Mouse (Mus musculus): ENCODE results near the gene Kcnt2. TPM values are rescaled to one million over a fixed set of nuclear protein-coding genes. Genes with fewer than 3 reads are reported as not detected.

The Kcnt2 gene
- total RNA-seq, 2 experiments from 2014 or later: 1.2 TPM

GRCm38 (mm10) chr1:140513451-140513850 lies 267.5 kb downstream of the Kcnt2 start:
- DNase-seq: no peak

- DNase-seq: peak; percentile 37
Observed at GRCm38 (mm10) chr1:140531285-140531908, 285.4 kb downstream of the Kcnt2 start.

- DNase-seq: no peak
Observed at GRCm38 (mm10) chr1:140534849-140535248, 288.9 kb downstream of the Kcnt2 start.

GRCm38 (mm10) chr1:140542066-140542465 lies 296.1 kb downstream of the Kcnt2 start:
- peak; percentile 25 for DNase-seq

GRCm38 (mm10) chr1:140548711-140549110 lies 302.8 kb downstream of the Kcnt2 start:
- no peak for DNase-seq

GRCm38 (mm10) chr1:140560801-140561200 lies 314.8 kb downstream of the Kcnt2 start:
- no peak for DNase-seq

- no peak for DNase-seq
Observed at GRCm38 (mm10) chr1:140572141-140572540, 326.2 kb downstream of the Kcnt2 start.

GRCm38 (mm10) chr1:140578607-140579006 lies 332.6 kb downstream of the Kcnt2 start:
- DNase-seq: no peak

- no peak for DNase-seq
Observed at GRCm38 (mm10) chr1:140588302-140588701, 342.3 kb downstream of the Kcnt2 start.

GRCm38 (mm10) chr1:140608765-140609297 lies 362.9 kb downstream of the Kcnt2 start:
- no peak for DNase-seq

- no peak for DNase-seq
Observed at GRCm38 (mm10) chr1:140613101-140613500, 367.1 kb downstream of the Kcnt2 start.

- DNase-seq: no peak
Observed at GRCm38 (mm10) chr1:140614840-140615239, 368.9 kb downstream of the Kcnt2 start.

- no peak for DNase-seq
Observed at GRCm38 (mm10) chr1:140618164-140618563, 372.2 kb downstream of the Kcnt2 start.

- no peak for DNase-seq
Observed at GRCm38 (mm10) chr1:140624918-140625317, 379.0 kb downstream of the Kcnt2 start.

- no peak for DNase-seq
Observed at GRCm38 (mm10) chr1:140659607-140660340, 413.8 kb downstream of the Kcnt2 start.

- DNase-seq: no peak
Observed at GRCm38 (mm10) chr1:140660751-140661403, 414.9 kb downstream of the Kcnt2 start.

GRCm38 (mm10) chr1:140661404-140661787 lies 415.4 kb downstream of the Kcnt2 start:
- no peak for DNase-seq

Other genes with a start within 250 kb of the Kcnt2 start
- 100 to 1,000 TPM in 1 of 2 experiments, 10 to 100 TPM in 1; 90.8 to 132 TPM for gene Cfh, start 62.4 kb upstream of the Kcnt2 start, total RNA-seq (2021)